Mouse (Mus musculus) right cerebral cortex, postnatal 10 days (tissue): Measurements from ENCODE around the gene Gm44.
"Not testable (repeated sequence)": the region's sequence is repeated elsewhere in the genome, so short reads cannot be mapped to it uniquely, and the experiment has no call there.

Experiments
- DNase-seq, 2 experiments: peaks; one replicate each; pipeline ENCODE4 v3.0.0; 2021; ENCODE audit warnings: low spot score in 2 of 2

Gm44 gene

DNA sequence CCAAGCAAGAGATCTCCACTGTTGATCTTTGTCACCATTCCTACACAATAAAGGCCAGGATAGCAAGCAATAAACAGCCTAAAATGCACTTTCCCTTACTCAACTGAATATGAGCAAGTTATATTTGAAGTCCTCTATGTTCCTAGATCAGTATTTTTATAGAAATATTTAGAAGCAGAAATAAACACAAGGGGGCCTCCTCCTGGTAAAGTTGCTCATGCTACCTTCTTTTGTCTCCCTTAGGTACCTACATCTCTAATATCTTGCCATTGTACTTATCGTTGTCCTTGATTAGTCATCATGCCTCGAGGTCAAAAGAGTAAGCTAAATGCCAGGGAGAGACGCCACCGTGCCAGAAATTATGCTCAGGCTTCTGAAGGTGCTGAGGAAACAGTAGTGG, at the start of gene Gm44:
TSS of gene Gm44 (plus strand) at position 301 of the 400 bp plus-strand sequence.
- no peak for DNase-seq

- peak in 1 of 2 experiments; percentile 14 for DNase-seq
Observed at GRCm38 (mm10) chrX:90927989-90928388, 36.0 kb downstream of the Gm44 start.

DNA sequence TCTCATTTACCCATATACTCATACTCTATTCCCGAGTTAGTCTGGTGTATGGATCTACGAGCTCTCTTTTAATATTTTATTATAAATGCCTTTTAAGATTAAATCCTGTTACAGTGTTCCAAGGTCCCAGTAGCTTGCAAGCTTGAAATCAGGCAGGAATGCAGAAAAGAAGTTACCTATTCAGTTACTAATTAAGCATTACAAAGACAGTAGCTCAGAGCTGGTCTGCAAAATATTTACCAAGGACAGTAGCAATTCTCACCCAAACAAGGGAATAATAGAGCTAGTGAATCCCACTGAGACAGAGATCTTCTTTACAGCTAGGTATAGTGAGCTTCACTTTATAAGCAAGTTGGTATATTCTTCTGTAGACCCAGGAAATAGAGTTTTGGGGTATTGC, 46.3 kb downstream of the Gm44 start:
- not testable (repeated sequence) for DNase-seq
